Mouse (Mus musculus) bone marrow macrophage, adult 2 months (primary cell): ENCODE measurements around the gene Tex11.

Source experiments
- CTCF ChIP-seq: IDR thresholded peaks from 2 replicates; pipeline ENCODE4 v1.5.1; 2012; ENCODE audit warnings: low read depth, mild to moderate bottlenecking, low read length, moderate library complexity
- POLR2A ChIP-seq: IDR thresholded peaks from 2 replicates; pipeline ENCODE4 v1.6.1; 2012; ENCODE audit warnings: mild to moderate bottlenecking, low read depth, low read length, borderline replicate concordance

DNA sequence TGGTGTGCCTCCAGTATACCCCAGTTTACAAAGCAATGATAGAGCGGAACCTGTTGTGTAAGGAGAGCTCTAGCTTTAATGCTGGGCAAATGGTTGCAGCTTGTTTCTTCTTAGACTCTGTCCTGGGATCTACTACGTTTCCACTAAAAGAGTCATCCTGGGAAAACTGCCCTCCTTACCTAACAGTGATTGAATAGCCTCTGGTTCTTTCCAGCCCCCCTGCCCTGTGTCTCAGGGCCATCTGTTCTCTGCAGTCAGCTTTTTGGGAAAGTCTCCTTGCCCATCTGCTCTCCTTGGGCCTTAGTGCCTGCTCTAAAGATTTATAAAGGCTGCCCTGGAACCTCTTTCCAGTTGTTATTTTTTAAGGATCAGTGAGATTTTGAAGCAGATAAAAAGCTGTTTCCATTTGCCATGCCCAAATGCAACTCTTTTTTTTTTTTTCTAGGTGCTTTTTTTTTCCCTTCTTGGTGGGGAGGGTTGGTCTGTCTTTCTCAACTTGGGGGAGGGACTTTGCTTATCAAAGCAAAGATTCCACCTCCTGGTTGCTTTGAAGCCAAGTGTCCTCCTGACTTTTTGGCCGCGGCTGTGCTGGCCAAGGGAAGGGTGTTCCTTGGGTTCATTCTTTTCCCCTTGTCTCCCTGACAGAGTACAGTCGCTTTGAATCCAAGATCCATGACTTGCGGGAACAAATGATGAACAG is 263.3 kb downstream of the Tex11 start:
- no peak for TF ChIP-seq CTCF
- no peak for TF ChIP-seq POLR2A
